Mouse (Mus musculus): Measurements from ENCODE around the gene C130050O18Rik. TPM values are rescaled to one million over a fixed set of nuclear protein-coding genes. Genes with fewer than 3 reads are reported as not detected.
A peak's percentile ranks its signal among the peaks of the same experiment; 100 is the strongest.

C130050O18Rik gene
- total and polyA plus RNA-seq, 3 experiments, result 0.68 to 1.1 (median 0.98) TPM

DNA sequence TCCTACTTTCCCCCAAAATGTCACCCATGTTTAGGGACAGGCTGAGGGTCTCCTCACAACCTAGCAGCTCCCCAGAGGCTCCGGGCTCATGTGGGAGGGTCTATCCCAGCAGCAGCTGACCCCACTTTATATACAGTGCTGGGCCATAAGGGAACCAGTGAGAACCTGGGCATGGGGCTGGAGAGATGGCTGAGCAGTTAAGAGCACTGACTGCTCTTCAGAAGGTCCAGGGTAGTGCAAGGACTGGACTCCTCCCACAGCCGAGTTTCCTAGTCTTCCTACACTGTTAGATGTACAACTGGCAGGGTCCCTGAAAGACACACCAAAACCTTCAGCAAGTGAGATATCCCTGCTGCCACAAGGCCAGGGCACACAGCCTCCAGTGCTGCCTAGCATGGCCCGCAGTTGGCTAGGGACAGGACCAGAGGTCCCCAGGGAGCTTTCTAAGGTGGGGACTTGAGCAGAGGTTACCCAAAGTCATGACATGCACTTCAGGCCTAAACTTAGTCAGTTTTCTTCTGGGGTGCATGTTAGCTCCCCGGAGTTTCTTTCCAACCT is 7.6 kb upstream of the C130050O18Rik start:
- intact Hi-C loops (cut with DNase I), result no loop called here
- Histone ChIP-seq H3K27ac (peak overlapping the region; percentile 40), H3K36me3 (ENCODE audit: control insufficient read depth, insufficient read depth, low read length) (no peaks in the 10 kb centered on the region), H3K9ac (ENCODE audit: low read depth, low read length) (0 out of 2 replicates have a peak overlapping the region, but pooled peaks have one; percentile 23), H3K79me2 (replicated peaks; ENCODE audit: control insufficient read depth, insufficient read depth, low read length) (peaks cover 3% of the 10 kb centered on the region), H3K27me3 (ENCODE audit: control insufficient read depth, insufficient read depth, low read length) (no peaks in the 10 kb centered on the region), H3K4me3 (no peak overlapping the region), H3K4me1 (ENCODE audit: control insufficient read depth, insufficient read depth, low read length) (peaks cover 22% of the 10 kb centered on the region)
- no peak for DNase-seq
- no peak for TF ChIP-seq CTCF (IDR thresholded peaks at IDR 0.05)
- TF ChIP-seq EP300 (IDR thresholded peaks at IDR 0.05; ENCODE audit: insufficient read depth, low read depth, low read length), result no peak
- no peak for TF ChIP-seq POLR2A (IDR thresholded peaks at IDR 0.05; ENCODE audit: insufficient read depth, low read depth, low read length)
- WGBS, result 60% methylated on average over 4 of the region's 4 CpGs

DNA sequence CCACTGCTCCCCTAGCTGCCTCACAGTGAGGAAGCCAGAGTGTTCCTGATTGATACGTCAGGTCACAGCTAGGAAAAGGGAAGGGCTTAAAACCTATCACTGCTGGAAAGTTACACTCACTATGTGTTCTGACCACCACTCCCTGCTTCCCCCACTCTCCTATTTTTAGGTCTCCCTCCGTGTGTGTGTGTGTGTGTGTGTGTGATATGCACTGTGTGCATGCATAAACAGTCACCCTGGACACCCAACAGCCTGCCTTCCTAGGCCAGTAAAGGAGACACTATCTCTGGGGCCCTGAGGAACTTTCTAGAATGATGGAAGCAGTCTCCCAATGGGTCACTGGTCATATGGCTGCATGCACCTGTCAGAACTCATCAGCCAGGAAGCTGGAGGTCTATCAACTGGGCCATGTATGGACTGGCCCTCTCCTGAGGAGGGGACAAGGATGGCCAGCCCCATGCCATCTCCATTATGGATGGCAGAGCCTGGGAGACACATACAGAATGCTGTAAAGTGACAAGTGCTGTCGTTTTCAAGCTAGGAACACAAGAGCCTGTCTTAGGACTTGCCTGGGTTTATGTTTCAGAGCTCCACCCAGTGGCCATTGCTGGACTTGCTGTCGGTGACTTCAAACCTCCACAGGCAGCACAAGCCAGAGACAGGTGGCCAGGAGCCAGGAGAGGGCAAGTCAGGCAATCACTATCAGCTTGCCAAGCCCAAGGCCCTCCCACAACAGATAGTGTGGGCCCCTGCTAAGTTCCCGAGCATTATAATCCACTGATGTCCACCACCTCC is 6.9 kb upstream of the C130050O18Rik start:
- intact Hi-C loops (cut with DNase I), result loop anchor here (1.0 kb wide), 1 partner anchor 34 kb away; no protein-coding TSS in a partner anchor
- Histone ChIP-seq H3K36me3 (ENCODE audit: control insufficient read depth, insufficient read depth, low read length) (no peaks in the 10 kb centered on the region), H3K4me1 (ENCODE audit: control insufficient read depth, insufficient read depth, low read length) (peaks cover 17% of the 10 kb centered on the region), H3K27me3 (ENCODE audit: control insufficient read depth, insufficient read depth, low read length) (no peaks in the 10 kb centered on the region), H3K9ac (ENCODE audit: low read depth, low read length) (peak overlapping the region; percentile 23; the same call in 1 of the 2 replicates), H3K27ac (peak overlapping the region; percentile 40), H3K79me2 (replicated peaks; ENCODE audit: control insufficient read depth, insufficient read depth, low read length) (no peaks in the 10 kb centered on the region; the same call in 1 of the 2 replicates), H3K4me3 (no peak overlapping the region)
- 8% methylated on average over 5 of the region's 5 CpGs for WGBS
- TF ChIP-seq EP300 (IDR thresholded peaks at IDR 0.05; ENCODE audit: insufficient read depth, low read depth, low read length) (peak; percentile 99), CTCF (IDR thresholded peaks at IDR 0.05) (peak; percentile 96), POLR2A (IDR thresholded peaks at IDR 0.05; ENCODE audit: insufficient read depth, low read depth, low read length) (0 out of 2 replicates have a peak, but pooled peaks have one; percentile 38)
- DNase-seq, result peak; percentile 94

DNA sequence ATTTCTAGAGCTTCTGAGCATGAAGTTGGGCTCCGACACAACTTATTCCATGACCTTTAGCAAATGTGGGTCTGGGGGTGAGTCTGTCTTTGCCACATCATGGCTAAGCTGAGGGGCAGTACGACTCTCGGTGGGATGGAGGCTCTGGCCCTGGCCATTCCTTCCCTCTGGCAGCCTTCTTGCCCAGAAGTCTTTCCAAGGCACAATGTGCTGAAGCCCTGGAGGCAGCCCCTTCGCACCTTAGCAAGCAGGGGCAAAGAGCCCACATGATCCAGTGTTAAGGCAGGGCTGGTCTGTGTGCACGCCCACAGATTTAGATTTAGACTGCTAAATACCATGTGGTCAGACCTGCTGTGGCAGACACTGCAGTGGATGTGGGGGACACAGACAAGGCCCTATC is 6.3 kb upstream of the C130050O18Rik start:
- no peak for DNase-seq
- TF ChIP-seq CTCF (IDR thresholded peaks at IDR 0.05) (no peak), POLR2A (IDR thresholded peaks at IDR 0.05; ENCODE audit: insufficient read depth, low read depth, low read length) (no peak), EP300 (IDR thresholded peaks at IDR 0.05; ENCODE audit: insufficient read depth, low read depth, low read length) (no peak)
- peak overlapping the region; percentile 20; the same call in 1 of the 2 replicates for H3K9ac ChIP-seq (ENCODE audit: low read depth, low read length)
- H3K36me3 ChIP-seq (ENCODE audit: control insufficient read depth, insufficient read depth, low read length), result no peaks in the 10 kb centered on the region
- intact Hi-C loops (cut with DNase I), result loop anchor here (1.0 kb wide), 1 partner anchor 34 kb away; no protein-coding TSS in a partner anchor
- peaks cover 17% of the 10 kb centered on the region for H3K4me1 ChIP-seq (ENCODE audit: control insufficient read depth, insufficient read depth, low read length)
- peak overlapping the region; percentile 36 for H3K27ac ChIP-seq
- H3K4me3 ChIP-seq, result no peak overlapping the region
- peaks cover 1% of the 10 kb centered on the region; the same call in 1 of the 2 replicates for H3K79me2 ChIP-seq (replicated peaks; ENCODE audit: control insufficient read depth, insufficient read depth, low read length)
- WGBS, result 66% methylated on average over 5 of the region's 5 CpGs
- no peaks in the 10 kb centered on the region for H3K27me3 ChIP-seq (ENCODE audit: control insufficient read depth, insufficient read depth, low read length)

DNA sequence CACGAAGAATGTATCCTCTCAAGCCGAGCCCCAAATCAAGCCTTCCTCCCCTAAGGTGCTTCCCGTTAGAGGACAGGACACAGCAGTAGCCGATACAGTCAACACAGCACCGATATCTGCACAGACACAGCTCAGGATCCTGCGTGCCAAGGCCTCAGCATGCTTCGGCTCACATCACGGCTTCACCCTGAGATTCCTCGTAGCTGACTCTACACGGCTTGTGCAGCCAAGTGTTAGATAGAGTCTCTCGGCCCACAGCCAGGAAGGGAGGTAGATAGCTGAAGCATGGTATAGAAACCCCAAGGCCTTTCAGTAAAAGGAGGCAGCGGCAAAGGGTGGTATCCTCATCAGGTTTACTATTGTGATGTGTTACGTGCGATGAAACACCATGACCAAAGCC is 5.1 kb upstream of the C130050O18Rik start:
- Histone ChIP-seq H3K27me3 (ENCODE audit: control insufficient read depth, insufficient read depth, low read length) (no peaks in the 10 kb centered on the region), H3K36me3 (ENCODE audit: control insufficient read depth, insufficient read depth, low read length) (no peaks in the 10 kb centered on the region), H3K9ac (ENCODE audit: low read depth, low read length) (no peak overlapping the region), H3K4me3 (no peak overlapping the region), H3K79me2 (replicated peaks; ENCODE audit: control insufficient read depth, insufficient read depth, low read length) (peaks cover 2% of the 10 kb centered on the region; the same call in 1 of the 2 replicates), H3K4me1 (ENCODE audit: control insufficient read depth, insufficient read depth, low read length) (peaks cover 22% of the 10 kb centered on the region), H3K27ac (no peak overlapping the region)
- TF ChIP-seq EP300 (IDR thresholded peaks at IDR 0.05; ENCODE audit: insufficient read depth, low read depth, low read length), result no peak
- TF ChIP-seq POLR2A (IDR thresholded peaks at IDR 0.05; ENCODE audit: insufficient read depth, low read depth, low read length), result no peak
- no peak for TF ChIP-seq CTCF (IDR thresholded peaks at IDR 0.05)
- no peak for DNase-seq
- 64% methylated on average over 14 of the region's 14 CpGs for WGBS
- intact Hi-C loops (cut with DNase I), result no loop called here

DNA sequence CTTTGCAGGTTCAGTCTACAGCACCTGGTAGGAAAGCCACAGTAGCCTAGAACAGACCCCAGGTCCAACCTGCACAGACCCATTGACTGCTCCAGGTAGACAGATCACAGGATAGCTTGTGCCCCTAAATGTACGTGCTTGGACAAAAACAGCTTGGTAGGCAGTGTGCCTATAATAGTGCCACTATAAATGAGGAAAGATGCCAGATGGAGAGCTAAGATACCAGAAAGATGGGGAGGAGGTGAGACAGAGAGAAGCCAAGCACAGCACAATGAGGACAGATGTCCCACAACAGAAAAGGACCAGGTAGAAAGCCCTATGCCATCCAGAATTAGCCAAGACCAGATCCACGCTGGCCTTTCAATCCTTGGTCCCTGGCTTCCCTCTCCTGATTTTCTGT is 3.0 kb upstream of the C130050O18Rik start:
- Histone ChIP-seq H3K27me3 (ENCODE audit: control insufficient read depth, insufficient read depth, low read length) (no peaks in the 10 kb centered on the region), H3K79me2 (replicated peaks; ENCODE audit: control insufficient read depth, insufficient read depth, low read length) (0 out of 2 replicates have a peak, but pooled peaks cover 2% of the 10 kb centered on the region), H3K4me3 (no peak overlapping the region), H3K4me1 (ENCODE audit: control insufficient read depth, insufficient read depth, low read length) (peaks cover 24% of the 10 kb centered on the region), H3K9ac (ENCODE audit: low read depth, low read length) (no peak overlapping the region), H3K27ac (no peak overlapping the region), H3K36me3 (ENCODE audit: control insufficient read depth, insufficient read depth, low read length) (no peaks in the 10 kb centered on the region)
- intact Hi-C loops (cut with DNase I), result no loop called here
- TF ChIP-seq EP300 (IDR thresholded peaks at IDR 0.05; ENCODE audit: insufficient read depth, low read depth, low read length), result no peak
- no peak for TF ChIP-seq CTCF (IDR thresholded peaks at IDR 0.05)
- TF ChIP-seq POLR2A (IDR thresholded peaks at IDR 0.05; ENCODE audit: insufficient read depth, low read depth, low read length), result no peak
- 94% methylated on average over 2 of the region's 2 CpGs for WGBS
- no peak for DNase-seq

Measured in heart, adult 2 months (tissue).